Mouse (Mus musculus) T-cell, adult 2 months (primary cell): ENCODE data around the gene Tbc1d1.

Source experiments
- DNase-seq: peaks from one replicate; pipeline ENCODE4 v3.0.0; 2022; ENCODE audit warnings: low spot score

Tbc1d1 gene

GRCm38 (mm10) chr5:64206875-64207274 is 50.8 kb downstream of the Tbc1d1 start:
- DNase-seq = no peak

- no peak for DNase-seq
Observed at GRCm38 (mm10) chr5:64207800-64208199, 51.7 kb downstream of the Tbc1d1 start.

GRCm38 (mm10) chr5:64210817-64211216 is 54.7 kb downstream of the Tbc1d1 start:
- no peak for DNase-seq

GRCm38 (mm10) chr5:64211284-64211683 is 55.2 kb downstream of the Tbc1d1 start:
- DNase-seq = no peak

- DNase-seq = no peak
Observed at GRCm38 (mm10) chr5:64212206-64212605, 56.1 kb downstream of the Tbc1d1 start.

GRCm38 (mm10) chr5:64212619-64213018 is 56.5 kb downstream of the Tbc1d1 start:
- DNase-seq = no peak

- DNase-seq = no peak
Observed at GRCm38 (mm10) chr5:64215806-64216205, 59.7 kb downstream of the Tbc1d1 start.

GRCm38 (mm10) chr5:64216326-64216725 is 60.2 kb downstream of the Tbc1d1 start:
- DNase-seq = no peak

- no peak for DNase-seq
Observed at GRCm38 (mm10) chr5:64217256-64217655, 61.2 kb downstream of the Tbc1d1 start.

- DNase-seq = no peak
Observed at GRCm38 (mm10) chr5:64217816-64218602, 61.9 kb downstream of the Tbc1d1 start.

- DNase-seq = no peak
Observed at GRCm38 (mm10) chr5:64218603-64218999, 62.5 kb downstream of the Tbc1d1 start.

- DNase-seq = no peak
Observed at GRCm38 (mm10) chr5:64220776-64221175, 64.7 kb downstream of the Tbc1d1 start.

- DNase-seq = no peak
Observed at GRCm38 (mm10) chr5:64224735-64225425, 68.8 kb downstream of the Tbc1d1 start.

GRCm38 (mm10) chr5:64228252-64228651 is 72.1 kb downstream of the Tbc1d1 start:
- no peak for DNase-seq

GRCm38 (mm10) chr5:64229336-64229866 is 73.3 kb downstream of the Tbc1d1 start:
- no peak for DNase-seq

- peak; percentile 81 for DNase-seq
Observed at GRCm38 (mm10) chr5:64230061-64230466, 74.0 kb downstream of the Tbc1d1 start.

GRCm38 (mm10) chr5:64230507-64231041 is 74.5 kb downstream of the Tbc1d1 start:
- peak; percentile 16 for DNase-seq

GRCm38 (mm10) chr5:64232872-64233271 is 76.8 kb downstream of the Tbc1d1 start:
- DNase-seq = no peak

GRCm38 (mm10) chr5:64234269-64234985 is 78.3 kb downstream of the Tbc1d1 start:
- peak; percentile 11 for DNase-seq

GRCm38 (mm10) chr5:64235250-64235649 is 79.1 kb downstream of the Tbc1d1 start:
- DNase-seq = no peak

- DNase-seq = no peak
Observed at GRCm38 (mm10) chr5:64236561-64236960, 80.5 kb downstream of the Tbc1d1 start.

- no peak for DNase-seq
Observed at GRCm38 (mm10) chr5:64237263-64237662, 81.2 kb downstream of the Tbc1d1 start.
